Mouse (Mus musculus) neural tube, embryonic 14.5 days (tissue): ENCODE data around the gene Celf2. TPM values are rescaled to one million over a fixed set of nuclear protein-coding genes. Genes with fewer than 3 reads are reported as not detected.

ENCODE experiments used
- ATAC-seq: fragments of 200-750 bp; cut with Nextera tagmentation; 2 replicates; pipeline ENCODE4 v1.8.0; 2017; ENCODE audit warnings: low read depth, mild to moderate bottlenecking, moderate TSS enrichment, moderate library complexity
- H3K27ac ChIP-seq: fragments of 300-500 bp; sonication (generic); 2 replicates; pipeline ENCODE4 v1.5.1; 2014; ENCODE audit warnings: low read depth, mild to moderate bottlenecking, control low read depth, low read length, moderate library complexity, mixed read lengths
- H3K27me3 ChIP-seq: fragments of 300-500 bp; sonication (generic); 2 replicates; pipeline ENCODE4 v1.6.1; 2014; ENCODE audit warnings: low read length; ENCODE audit not compliant: control insufficient read depth, insufficient read depth
- H3K36me3 ChIP-seq: fragments of 300-500 bp; sonication (generic); 2 replicates; pipeline ENCODE4 v1.6.1; 2014; ENCODE audit warnings: low read length, mixed read lengths; ENCODE audit not compliant: control insufficient read depth, insufficient read depth
- H3K4me1 ChIP-seq: fragments of 300-500 bp; sonication (generic); 2 replicates; pipeline ENCODE4 v1.6.1; 2014; ENCODE audit warnings: low read length; ENCODE audit not compliant: control insufficient read depth, insufficient read depth
- H3K4me2 ChIP-seq: fragments of 300-500 bp; sonication (generic); 2 replicates; pipeline ENCODE4 v1.6.1; 2014; ENCODE audit warnings: mild to moderate bottlenecking, low read depth, low read length, control low read depth
- H3K4me3 ChIP-seq: fragments of 300-500 bp; sonication (generic); 2 replicates; pipeline ENCODE4 v1.5.1; 2014; ENCODE audit warnings: low read depth, low read length, control low read depth, mixed read lengths
- H3K9ac ChIP-seq: fragments of 300-500 bp; sonication (generic); replicated peaks from 2 replicates; pipeline ENCODE4 v1.6.1; 2014; ENCODE audit warnings: low read depth, mild to moderate bottlenecking, control low read depth, low read length, mixed read lengths
- H3K9me3 ChIP-seq: fragments of 300-500 bp; sonication (generic); 2 replicates; pipeline ENCODE4 v1.6.1; 2016; ENCODE audit warnings: low read length; ENCODE audit not compliant: control insufficient read depth
- WGBS: fragments of 180-500 bp; shearing (Covaris S2); extraction: QIAGEN DNeasy Blood & Tissue Kit; methylation state at CpG from one replicate; pipeline ENCODE4 v1.1.7; 2014; 5-methylcytosine and 5-hydroxymethylcytosine counted together
- polyA plus RNA-seq: library from polyadenylated mRNA; unstranded; fragments of >200 nt; fragmentation: Nextera tagmentation; extraction: Ambion mirVana; gene quantifications from 2 replicates; pipeline ENCODE4 v1.2.1, GENCODE M21; 2014

Celf2 gene
- polyA plus RNA-seq, 1 experiment from 2014 or later, result 161 TPM

DNA sequence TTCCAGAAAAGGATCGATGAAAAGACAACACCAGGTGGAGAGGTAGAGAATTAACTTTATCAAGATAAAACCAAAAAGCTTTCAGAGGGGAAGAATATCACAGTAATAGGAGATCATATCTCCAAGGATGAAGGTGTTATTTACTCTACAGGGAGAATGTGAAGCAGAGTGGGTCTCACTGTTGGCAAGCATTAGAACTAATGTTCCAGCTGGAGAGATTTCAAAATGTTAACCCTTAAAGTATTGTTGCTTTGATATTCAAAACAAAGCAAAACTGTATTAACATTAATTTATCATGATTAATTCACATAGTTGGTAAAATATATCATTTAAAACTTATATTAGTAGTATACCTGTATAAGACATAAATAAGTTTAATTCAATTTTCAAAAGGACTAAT lies 700.6 kb downstream of the Celf2 start:
- ATAC-seq, result no peak
- H3K4me3 ChIP-seq, result no peak overlapping the region
- H3K4me2 ChIP-seq, result no peak overlapping the region
- H3K9ac ChIP-seq, result no peak overlapping the region
- no peaks in the 10 kb centered on the region for H3K27me3 ChIP-seq
- no peaks in the 10 kb centered on the region for H3K4me1 ChIP-seq
- H3K27ac ChIP-seq, result no peak overlapping the region
- 83% methylated on average over 1 of the region's 1 CpGs for WGBS
- no peaks in the 10 kb centered on the region for H3K36me3 ChIP-seq
- no peaks in the 10 kb centered on the region for H3K9me3 ChIP-seq

- WGBS, result 22% methylated on average over 5 of the region's 5 CpGs
- H3K36me3 ChIP-seq, result no peaks in the 10 kb centered on the region
- peak; percentile 75; the same call in 1 of the 2 replicates for ATAC-seq
- 0 out of 2 replicates have a peak overlapping the region, but pooled peaks have one; percentile 2 for H3K4me2 ChIP-seq
- no peaks in the 10 kb centered on the region for H3K27me3 ChIP-seq
- no peak overlapping the region for H3K4me3 ChIP-seq
- peaks cover 23% of the 10 kb centered on the region for H3K4me1 ChIP-seq
- H3K9ac ChIP-seq, result no peak overlapping the region
- no peak overlapping the region; the same call in 1 of the 2 replicates for H3K27ac ChIP-seq
- H3K9me3 ChIP-seq, result no peaks in the 10 kb centered on the region
Measured at GRCm38 (mm10) chr2:6796754-6797153, 712.6 kb downstream of the Celf2 start.

DNA sequence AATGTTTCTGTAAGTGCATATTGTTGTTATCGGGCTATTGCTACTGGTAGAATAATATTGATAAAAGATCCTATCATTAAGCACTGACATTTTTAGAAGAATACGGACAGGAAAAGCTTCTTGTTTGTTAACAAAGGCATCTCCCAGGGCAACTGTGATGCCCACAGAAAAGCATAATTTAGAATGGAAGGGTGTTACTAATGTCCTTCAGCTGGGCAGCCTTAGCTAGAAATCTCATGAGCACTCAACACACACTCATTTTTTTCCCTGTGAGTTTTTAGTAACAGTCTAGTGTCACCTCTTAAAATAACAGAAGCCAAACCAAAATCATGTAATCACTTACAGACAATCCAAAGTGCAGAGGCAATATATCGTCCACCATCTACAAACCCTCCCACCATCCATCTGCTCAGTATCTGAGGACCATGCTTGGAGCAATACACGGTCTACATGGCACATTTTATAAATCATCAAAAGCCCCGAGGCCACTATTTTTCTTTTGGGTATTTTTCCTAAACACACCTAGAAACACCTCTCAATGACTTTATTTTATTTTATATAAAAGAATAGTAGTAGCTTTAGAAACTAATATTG lies 713.3 kb downstream of the Celf2 start:
- H3K4me1 ChIP-seq, result peaks cover 23% of the 10 kb centered on the region
- no peak; the same call in 1 of the 2 replicates for ATAC-seq
- H3K27me3 ChIP-seq, result no peaks in the 10 kb centered on the region
- H3K4me3 ChIP-seq, result no peak overlapping the region
- H3K9ac ChIP-seq, result no peak overlapping the region
- H3K9me3 ChIP-seq, result no peaks in the 10 kb centered on the region
- H3K36me3 ChIP-seq, result no peaks in the 10 kb centered on the region
- H3K27ac ChIP-seq, result no peak overlapping the region
- WGBS, result 19% methylated on average over 5 of the region's 5 CpGs
- no peak overlapping the region for H3K4me2 ChIP-seq

- H3K4me1 ChIP-seq, result peaks cover 23% of the 10 kb centered on the region
- no peak overlapping the region for H3K4me3 ChIP-seq
- H3K9ac ChIP-seq, result no peak overlapping the region
- no peaks in the 10 kb centered on the region for H3K36me3 ChIP-seq
- H3K27me3 ChIP-seq, result no peaks in the 10 kb centered on the region
- no peaks in the 10 kb centered on the region for H3K9me3 ChIP-seq
- H3K4me2 ChIP-seq, result no peak overlapping the region
- H3K27ac ChIP-seq, result no peak overlapping the region
- no peak for ATAC-seq
- 72% methylated on average over 7 of the region's 7 CpGs for WGBS
Measured at GRCm38 (mm10) chr2:6794858-6795257, 714.5 kb downstream of the Celf2 start.

- Histone ChIP-seq H3K9me3 (no peaks in the 10 kb centered on the region), H3K27ac (no peak overlapping the region), H3K4me2 (no peak overlapping the region), H3K36me3 (no peaks in the 10 kb centered on the region), H3K4me1 (peaks cover 7% of the 10 kb centered on the region), H3K9ac (no peak overlapping the region), H3K4me3 (no peak overlapping the region), H3K27me3 (no peaks in the 10 kb centered on the region)
- WGBS, result 75% methylated on average over 2 of the region's 2 CpGs
- no peak for ATAC-seq
Measured at GRCm38 (mm10) chr2:6790876-6791275, 718.5 kb downstream of the Celf2 start.

GRCm38 (mm10) chr2:6786494-6787144 lies 722.7 kb downstream of the Celf2 start:
- Histone ChIP-seq H3K4me2 (no peak overlapping the region), H3K27ac (no peak overlapping the region), H3K36me3 (no peaks in the 10 kb centered on the region), H3K4me3 (no peak overlapping the region), H3K27me3 (no peaks in the 10 kb centered on the region), H3K9ac (no peak overlapping the region), H3K9me3 (no peaks in the 10 kb centered on the region), H3K4me1 (no peaks in the 10 kb centered on the region)
- 74% methylated on average over 3 of the region's 3 CpGs for WGBS
- ATAC-seq, result no peak

DNA sequence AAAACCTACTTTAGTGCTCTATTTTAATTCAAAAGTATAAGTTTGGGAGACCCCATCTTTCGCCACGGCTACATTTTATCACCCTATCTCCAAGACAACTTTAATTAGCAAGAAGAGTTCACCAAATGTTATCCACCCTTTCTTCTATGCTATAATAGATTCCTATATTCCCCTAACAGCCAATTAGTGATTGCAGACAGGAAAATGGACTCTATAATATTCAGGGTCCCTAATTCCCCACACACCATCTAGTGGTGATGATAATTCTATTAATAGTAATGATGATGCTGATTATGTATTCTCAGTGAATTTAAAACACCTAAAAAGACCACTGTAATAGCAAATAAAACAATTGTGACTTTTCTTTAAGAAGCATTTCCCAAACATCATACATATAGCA lies 739.1 kb downstream of the Celf2 start:
- Histone ChIP-seq H3K4me3 (no peak overlapping the region), H3K27ac (no peak overlapping the region), H3K4me2 (no peak overlapping the region), H3K4me1 (no peaks in the 10 kb centered on the region), H3K27me3 (no peaks in the 10 kb centered on the region), H3K9ac (no peak overlapping the region), H3K36me3 (no peaks in the 10 kb centered on the region), H3K9me3 (no peaks in the 10 kb centered on the region)
- 68% methylated on average over 2 of the region's 2 CpGs for WGBS
- ATAC-seq, result no peak

DNA sequence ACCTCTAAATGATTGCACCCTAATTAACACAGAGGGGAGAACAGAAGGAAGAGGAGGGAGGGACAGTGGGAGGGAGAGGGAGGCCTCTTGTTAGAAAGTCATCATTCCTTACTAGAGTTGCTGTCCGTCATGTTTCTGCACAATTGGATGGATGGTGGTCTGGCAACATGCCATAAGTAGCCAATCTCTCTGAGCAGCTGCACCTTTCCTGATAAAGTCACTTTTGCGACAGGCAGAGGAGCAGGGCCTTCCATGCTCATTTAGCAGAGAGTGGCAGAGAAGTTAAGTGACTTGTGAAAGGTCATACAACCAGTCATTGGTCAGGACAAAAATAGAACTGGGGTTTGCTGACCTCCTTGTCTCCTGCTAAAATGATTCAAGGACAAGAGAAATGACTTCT lies 747.0 kb downstream of the Celf2 start:
- no peaks in the 10 kb centered on the region for H3K36me3 ChIP-seq
- no peaks in the 10 kb centered on the region for H3K4me1 ChIP-seq
- no peaks in the 10 kb centered on the region for H3K9me3 ChIP-seq
- H3K27ac ChIP-seq, result no peak overlapping the region
- WGBS, result 48% methylated on average over 2 of the region's 2 CpGs
- H3K9ac ChIP-seq, result no peak overlapping the region
- no peak for ATAC-seq
- no peak overlapping the region for H3K4me3 ChIP-seq
- H3K27me3 ChIP-seq, result no peaks in the 10 kb centered on the region
- H3K4me2 ChIP-seq, result no peak overlapping the region

DNA sequence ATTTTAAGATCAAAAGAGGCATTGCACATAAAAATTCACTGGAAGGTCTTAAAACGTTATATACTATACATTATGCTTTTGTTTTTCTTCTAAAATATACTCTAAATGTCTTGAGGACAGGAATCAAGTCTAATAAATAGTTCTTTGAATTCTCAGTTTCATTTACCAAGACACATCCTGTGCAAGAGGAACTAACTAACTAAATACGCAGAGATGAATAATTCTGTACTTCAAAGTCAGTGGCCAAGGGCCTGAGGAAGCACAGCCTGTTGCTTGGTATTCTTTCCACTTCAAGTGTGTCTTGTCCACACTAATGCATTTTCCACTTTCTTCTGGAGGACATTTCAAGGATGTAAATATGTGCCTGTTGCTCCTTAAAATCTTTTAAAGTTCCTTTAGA lies 766.2 kb downstream of the Celf2 start:
- H3K4me2 ChIP-seq, result no peak overlapping the region
- no peaks in the 10 kb centered on the region for H3K9me3 ChIP-seq
- 82% methylated on average over 2 of the region's 2 CpGs for WGBS
- no peak for ATAC-seq
- no peaks in the 10 kb centered on the region for H3K36me3 ChIP-seq
- no peaks in the 10 kb centered on the region for H3K4me1 ChIP-seq
- H3K27ac ChIP-seq, result no peak overlapping the region
- no peak overlapping the region for H3K4me3 ChIP-seq
- H3K27me3 ChIP-seq, result no peaks in the 10 kb centered on the region
- H3K9ac ChIP-seq, result no peak overlapping the region
